In genomic region chr19:4216041-4216685, GRCm38 (mm10) we compare ENCODE assay signal across 9 mouse cellular contexts. TPM values are rescaled to one million over a fixed set of nuclear protein-coding genes. Genes with fewer than 3 reads are reported as not detected.
A peak's percentile ranks its signal among the peaks of the same experiment; 100 is the strongest.
DNase-seq lines count a peak whose midpoint lies in the region; ATAC-seq and TF ChIP-seq lines count a peak whose summit lies in the region.
"Had no signal": no experiment of that assay in that cellular context is flagged by ENCODE, and none has a peak within 500 bp of the region (broad histone marks: within the 10 kb centered on the region; RNA-seq: fewer than 3 reads in every experiment).

No protein-coding gene starts in this region.

- peak; percentile 59 to 72 for DNase-seq in cerebellum, adult 18-20 months
- DNase-seq in cerebellum, adult 11-12 months: no peak
- DNase-seq in forebrain, embryonic 14.5 days (ENCODE audit: low spot score): peak; percentile 52
- no peak for DNase-seq in layer of hippocampus, adult 11-12 months (ENCODE audit: low spot score)

- no peak overlapping the region for H3K4me3 ChIP-seq in E14TG2a.4 (replicated peaks; ENCODE audit: low read length)
- H3K4me3 ChIP-seq in forebrain, embryonic 14.5 days (ENCODE audit: low read depth, low read length): no peak overlapping the region
- H3K4me3 ChIP-seq in kidney, embryonic 16.5 days (ENCODE audit: low read length): peak overlapping the region; percentile 83
- peak overlapping the region; percentile 43 for H3K4me3 ChIP-seq in megakaryocyte, embryonic 14.5 days (replicated peaks)

- 30% methylated on average over 14 of the region's 14 CpGs for WGBS in forebrain, embryonic 14.5 days
- 13% methylated on average over 14 of the region's 14 CpGs for WGBS in kidney, embryonic 16.5 days

- no peaks in the 10 kb centered on the region for H3K36me3 ChIP-seq in E14TG2a.4 (ENCODE audit: insufficient read depth, low read length)
- no peaks in the 10 kb centered on the region for H3K36me3 ChIP-seq in forebrain, embryonic 14.5 days (ENCODE audit: control insufficient read depth, insufficient read depth, low read length)
- no peaks in the 10 kb centered on the region for H3K36me3 ChIP-seq in kidney, embryonic 16.5 days (ENCODE audit: insufficient read depth, low read length)
- H3K36me3 ChIP-seq in megakaryocyte, embryonic 14.5 days (replicated peaks; ENCODE audit: low read length): no peaks in the 10 kb centered on the region

- H3K27ac ChIP-seq in forebrain, embryonic 14.5 days (ENCODE audit: low read depth, low read length): no peak overlapping the region
- H3K27ac ChIP-seq in kidney, embryonic 16.5 days (ENCODE audit: low read length): peak overlapping the region; percentile 74

- H3K27me3 ChIP-seq in E14TG2a.4 (ENCODE audit: insufficient read depth, low read length): peaks cover 85% of the 10 kb centered on the region
- H3K27me3 ChIP-seq in forebrain, embryonic 14.5 days (replicated peaks; ENCODE audit: control insufficient read depth, insufficient read depth, low read length): peaks cover 41% of the 10 kb centered on the region
- H3K27me3 ChIP-seq in kidney, embryonic 16.5 days (ENCODE audit: insufficient read depth, low read length): no peaks in the 10 kb centered on the region
- peaks cover 98% of the 10 kb centered on the region for H3K27me3 ChIP-seq in megakaryocyte, embryonic 14.5 days (replicated peaks)

- H3K4me1 ChIP-seq in E14TG2a.4 (replicated peaks; ENCODE audit: low read depth, low read length): peaks cover 60% of the 10 kb centered on the region
- peaks cover 21% of the 10 kb centered on the region for H3K4me1 ChIP-seq in forebrain, embryonic 14.5 days (ENCODE audit: control insufficient read depth, insufficient read depth, low read length)
- peaks cover 69% of the 10 kb centered on the region for H3K4me1 ChIP-seq in kidney, embryonic 16.5 days (ENCODE audit: insufficient read depth, low read length)
- peaks cover 73% of the 10 kb centered on the region for H3K4me1 ChIP-seq in megakaryocyte, embryonic 14.5 days

- peak overlapping the region; percentile 21; the same call in 1 of the 2 replicates for H3K9ac ChIP-seq in forebrain, embryonic 14.5 days (ENCODE audit: low read length)
- H3K9ac ChIP-seq in kidney, embryonic 16.5 days (replicated peaks; ENCODE audit: low read length): peak overlapping the region; percentile 49

- 0 out of 2 replicates have a peak, but pooled peaks have one; percentile 4 for TF ChIP-seq CTCF in E14TG2a.4 (conservative IDR thresholded peaks at IDR 0.05; ENCODE audit: low read length)

- ATAC-seq in forebrain, embryonic 14.5 days: no peak
- ATAC-seq in kidney, embryonic 16.5 days (ENCODE audit: low FRiP score, low TSS enrichment): no peak
- no peak for ATAC-seq in erythroid progenitor cell, adult 5-6 weeks (replicated peaks; ENCODE audit: low FRiP score, poor library complexity, severe bottlenecking)

- H3K9me3 ChIP-seq in E14TG2a.4 (ENCODE audit: low read length): no peaks in the 10 kb centered on the region
- no peaks in the 10 kb centered on the region for H3K9me3 ChIP-seq in forebrain, embryonic 14.5 days (replicated peaks; ENCODE audit: control insufficient read depth, low read length)
- H3K9me3 ChIP-seq in kidney, embryonic 16.5 days (ENCODE audit: low read length): no peaks in the 10 kb centered on the region
- H3K9me3 ChIP-seq in megakaryocyte, embryonic 14.5 days: no peaks in the 10 kb centered on the region

- 0 out of 2 replicates have a peak overlapping the region, but pooled peaks have one; percentile 7 for H3K4me2 ChIP-seq in forebrain, embryonic 14.5 days (ENCODE audit: low read length)
- peak overlapping the region; percentile 91 for H3K4me2 ChIP-seq in kidney, embryonic 16.5 days (replicated peaks; ENCODE audit: low read depth, low read length)

RNA-seq across cellular contexts. Expression of gene AC109138.7, which starts 2.0 kb away (rescaled TPM):
- polyA plus RNA-seq in forebrain, embryonic 14.5 days (2014; fragmentation: Nextera tagmentation; extraction: Ambion mirVana): not detected in 2 replicates
- polyA plus RNA-seq in kidney, embryonic 16.5 days (2015; fragmentation: Nextera tagmentation; extraction: Ambion mirVana): not detected in 2 replicates
- polyA plus RNA-seq in megakaryocyte, embryonic 14.5 days (2012; ENCODE audit: insufficient read depth, low replicate concordance): 8.5 and 73.0 TPM in 2 replicates
- total RNA-seq in erythroid progenitor cell, adult 5-6 weeks (2015; ENCODE audit: low replicate concordance): not detected in 2 replicates
- total RNA-seq in erythroid progenitor cell, adult 5-6 weeks (2017; ENCODE audit: low replicate concordance): not detected in 2 replicates
- total RNA-seq: CH12.LX had no signal

RNA-seq across cellular contexts. Expression of gene Clcf1, which starts 2.1 kb away (rescaled TPM):
- 0.61 and 0.85 TPM in 2 replicates for polyA plus RNA-seq in forebrain, embryonic 14.5 days (2014; fragmentation: Nextera tagmentation; extraction: Ambion mirVana)
- 6.8 and 7.5 TPM in 2 replicates for polyA plus RNA-seq in kidney, embryonic 16.5 days (2015; fragmentation: Nextera tagmentation; extraction: Ambion mirVana)
- polyA plus RNA-seq in megakaryocyte, embryonic 14.5 days (2012; ENCODE audit: insufficient read depth, low replicate concordance): 0.09 and 2.0 TPM in 2 replicates
- total RNA-seq in erythroid progenitor cell, adult 5-6 weeks (2015; ENCODE audit: low replicate concordance): not detected in 2 replicates
- 0.15 and 1.2 TPM in 2 replicates for total RNA-seq in erythroid progenitor cell, adult 5-6 weeks (2017; ENCODE audit: low replicate concordance)

RNA-seq across cellular contexts. Expression of gene Rad9a, which starts 14.7 kb away (rescaled TPM):
- 25.5 and 25.7 TPM in 2 replicates for polyA plus RNA-seq in forebrain, embryonic 14.5 days (2014; fragmentation: Nextera tagmentation; extraction: Ambion mirVana)
- 39.4 and 39.9 TPM in 2 replicates for polyA plus RNA-seq in kidney, embryonic 16.5 days (2015; fragmentation: Nextera tagmentation; extraction: Ambion mirVana)
- polyA plus RNA-seq in megakaryocyte, embryonic 14.5 days (2012; ENCODE audit: insufficient read depth, low replicate concordance): 22.1 and 24.3 TPM in 2 replicates
- 44.0 and 54.1 TPM in 2 replicates for total RNA-seq in erythroid progenitor cell, adult 5-6 weeks (2015; ENCODE audit: low replicate concordance)
- 27.5 and 41.6 TPM in 2 replicates for total RNA-seq in erythroid progenitor cell, adult 5-6 weeks (2017; ENCODE audit: low replicate concordance)

RNA-seq across cellular contexts. Expression of gene Pold4, which starts 15.5 kb away (rescaled TPM):
- 17.6 and 19.0 TPM in 2 replicates for polyA plus RNA-seq in forebrain, embryonic 14.5 days (2014; fragmentation: Nextera tagmentation; extraction: Ambion mirVana)
- 34.2 and 36.3 TPM in 2 replicates for polyA plus RNA-seq in kidney, embryonic 16.5 days (2015; fragmentation: Nextera tagmentation; extraction: Ambion mirVana)
- polyA plus RNA-seq in megakaryocyte, embryonic 14.5 days (2012; ENCODE audit: insufficient read depth, low replicate concordance): 67.5 and 91.7 TPM in 2 replicates
- 21.8 and 24.5 TPM in 2 replicates for total RNA-seq in erythroid progenitor cell, adult 5-6 weeks (2015; ENCODE audit: low replicate concordance)
- 5.0 and 16.1 TPM in 2 replicates for total RNA-seq in erythroid progenitor cell, adult 5-6 weeks (2017; ENCODE audit: low replicate concordance)

RNA-seq across cellular contexts. Expression of gene Ppp1ca, which starts 24.3 kb away (rescaled TPM):
- polyA plus RNA-seq in forebrain, embryonic 14.5 days (2014; fragmentation: Nextera tagmentation; extraction: Ambion mirVana): 608 and 689 TPM in 2 replicates
- 1,050 and 1,120 TPM in 2 replicates for polyA plus RNA-seq in kidney, embryonic 16.5 days (2015; fragmentation: Nextera tagmentation; extraction: Ambion mirVana)
- polyA plus RNA-seq in megakaryocyte, embryonic 14.5 days (2012; ENCODE audit: insufficient read depth, low replicate concordance): 268 and 792 TPM in 2 replicates
- total RNA-seq in erythroid progenitor cell, adult 5-6 weeks (2015; ENCODE audit: low replicate concordance): 181 and 188 TPM in 2 replicates
- 185 and 268 TPM in 2 replicates for total RNA-seq in erythroid progenitor cell, adult 5-6 weeks (2017; ENCODE audit: low replicate concordance)

Comparison
In these comparisons a context has a peak if more than half of its experiments do, and no peak if none do; other contexts are left out.
1. DNase-seq: peak in cerebellum, adult 18-20 months (2 of 2) and forebrain, embryonic 14.5 days (single experiment); none in cerebellum, adult 11-12 months (single experiment) and layer of hippocampus, adult 11-12 months (single experiment).
2. H3K4me3 ChIP-seq: peak in kidney, embryonic 16.5 days (single experiment) and megakaryocyte, embryonic 14.5 days (single experiment); none in E14TG2a.4 (single experiment) and forebrain, embryonic 14.5 days (single experiment).